Mouse (Mus musculus): ENCODE measurements at regions not wholly inside any gene's neighbourhood (a gene's known extent, or its start where the extent isn't known, plus 50 kb on each side); places are given as distances from the start of the nearest gene placed in this dataset.
A peak's percentile ranks its signal among the peaks of the same experiment; 100 is the strongest.

GRCm38 (mm10) chr2:139298541-139299152 is 195.1 kb upstream of the Sptlc3 start:
- H3K79me2 ChIP-seq (ENCODE audit: control insufficient read depth, insufficient read depth, low read length, poor library complexity) = no peaks in the 10 kb centered on the region
- H3K36me3 ChIP-seq (ENCODE audit: control insufficient read depth in 1 of 2, insufficient read depth in 2 of 2, low read length in 2 of 2) = no peaks in the 10 kb centered on the region
- no peaks in the 10 kb centered on the region for H3K27me3 ChIP-seq (ENCODE audit: control insufficient read depth in 1 of 2, insufficient read depth in 2 of 2, low read length in 2 of 2)
- peak; percentile 50 for DNase-seq (ENCODE audit: low read depth, low spot score)
- no peak overlapping the region for H3K9ac ChIP-seq (ENCODE audit: control insufficient read depth, low read depth, low read length, poor library complexity, severe bottlenecking)
- H3K4me3 ChIP-seq (ENCODE audit: control insufficient read depth in 1 of 2, insufficient read depth in 1 of 2, low read depth in 2 of 2, low read length in 2 of 2) = no peak overlapping the region
- no peaks in the 10 kb centered on the region for H3K9me3 ChIP-seq (replicated peaks; ENCODE audit: insufficient read depth, low read length)
- H3K4me1 ChIP-seq (ENCODE audit: control insufficient read depth in 1 of 2, insufficient read depth in 2 of 2, low read length in 2 of 2) = no peaks in the 10 kb centered on the region
- no peak for TF ChIP-seq ELF1 (IDR thresholded peaks at IDR 0.05; ENCODE audit: low read depth, low read length)
- no peak for TF ChIP-seq MAFK (IDR thresholded peaks at IDR 0.05; ENCODE audit: borderline replicate concordance, low read depth, low read length)
- no peak for TF ChIP-seq GABPA (IDR thresholded peaks at IDR 0.05; ENCODE audit: low read depth, low read length)
- no peak for TF ChIP-seq POLR2AphosphoS5 (IDR thresholded peaks at IDR 0.05; ENCODE audit: borderline replicate concordance, low read depth, low read length)
- TF ChIP-seq CTCF (IDR thresholded peaks at IDR 0.05 in 2 of 3, conservative IDR thresholded peaks at IDR 0.05 in 1 of 3; ENCODE audit: control insufficient read depth in 1 of 3, insufficient read depth in 1 of 3, low read depth in 2 of 3, low read length in 3 of 3, poor library complexity in 1 of 3, severe bottlenecking in 1 of 3) = no peak
- H3K27ac ChIP-seq (ENCODE audit: control insufficient read depth, low read depth, low read length) = no peak overlapping the region

GRCm38 (mm10) chr2:139311401-139311812 is 182.3 kb upstream of the Sptlc3 start:
- Histone ChIP-seq H3K27me3 (ENCODE audit: control insufficient read depth in 1 of 2, insufficient read depth in 2 of 2, low read length in 2 of 2) (no peaks in the 10 kb centered on the region), H3K4me3 (ENCODE audit: control insufficient read depth in 1 of 2, insufficient read depth in 1 of 2, low read depth in 2 of 2, low read length in 2 of 2) (no peak overlapping the region), H3K9ac (ENCODE audit: control insufficient read depth, low read depth, low read length, poor library complexity, severe bottlenecking) (no peak overlapping the region), H3K36me3 (ENCODE audit: control insufficient read depth in 1 of 2, insufficient read depth in 2 of 2, low read length in 2 of 2) (no peaks in the 10 kb centered on the region), H3K4me1 (ENCODE audit: control insufficient read depth in 1 of 2, insufficient read depth in 2 of 2, low read length in 2 of 2) (no peaks in the 10 kb centered on the region), H3K9me3 (replicated peaks; ENCODE audit: insufficient read depth, low read length) (no peaks in the 10 kb centered on the region), H3K27ac (ENCODE audit: control insufficient read depth, low read depth, low read length) (no peak overlapping the region), H3K79me2 (ENCODE audit: control insufficient read depth, insufficient read depth, low read length, poor library complexity) (no peaks in the 10 kb centered on the region)
- DNase-seq (ENCODE audit: low read depth, low spot score) = no peak
- TF ChIP-seq ZNF384 (IDR thresholded peaks at IDR 0.05; ENCODE audit: low read depth, low read length) (no peak), MXI1 (IDR thresholded peaks at IDR 0.05; ENCODE audit: low read depth, low read length) (no peak), USF1 (IDR thresholded peaks at IDR 0.05; ENCODE audit: low read depth, low read length) (no peak), POLR2AphosphoS2 (IDR thresholded peaks at IDR 0.05; ENCODE audit: low read length) (no peak), ELF1 (IDR thresholded peaks at IDR 0.05; ENCODE audit: low read depth, low read length) (no peak), BHLHE40 (IDR thresholded peaks at IDR 0.05; ENCODE audit: borderline replicate concordance, low read depth, low read length) (no peak), TCF12 (IDR thresholded peaks at IDR 0.05; ENCODE audit: low read depth, low read length) (no peak), MEF2A (IDR thresholded peaks at IDR 0.05; ENCODE audit: extremely low read depth, insufficient replicate concordance, low read depth, low read length, poor library complexity, severe bottlenecking) (no peak), ZMIZ1 (IDR thresholded peaks at IDR 0.05; ENCODE audit: low read depth, low read length) (no peak), MAFK (IDR thresholded peaks at IDR 0.05; ENCODE audit: borderline replicate concordance, low read depth, low read length) (no peak), HCFC1 (IDR thresholded peaks at IDR 0.05; ENCODE audit: low read depth, low read length) (no peak)
